In the genomic region with DNA sequence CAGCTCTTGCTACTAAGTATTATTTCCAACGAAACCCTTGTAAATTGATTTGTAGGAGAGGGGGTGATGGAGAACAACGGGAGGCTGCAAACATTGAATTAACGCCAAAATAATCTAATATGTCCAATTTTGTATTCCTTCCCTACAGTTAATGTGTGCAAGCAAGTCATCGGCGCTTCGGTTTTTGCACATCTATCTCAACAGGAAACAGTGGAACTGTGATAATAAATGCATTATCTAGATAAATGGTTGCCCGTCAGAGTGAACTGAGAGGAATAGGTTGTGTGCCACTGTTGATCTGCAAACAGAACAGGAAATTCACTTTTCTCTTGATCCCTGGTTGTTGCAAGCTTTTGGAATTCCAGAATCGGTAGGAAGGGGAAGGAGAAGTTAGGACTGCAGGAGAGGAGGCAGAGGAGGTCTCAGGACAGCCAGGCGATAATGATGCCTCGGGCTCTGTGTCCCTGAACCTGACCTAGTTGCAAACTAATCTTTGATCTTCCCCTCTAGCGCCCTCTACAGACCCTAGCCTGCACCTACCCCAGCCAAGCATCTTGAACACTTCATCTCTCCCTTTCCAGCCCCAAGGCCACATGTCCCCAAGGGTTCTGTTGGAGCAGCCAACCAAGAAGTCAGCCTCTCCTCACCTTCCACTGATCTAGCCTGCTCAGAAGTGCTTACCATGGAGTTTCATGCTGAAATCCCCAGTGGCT, we compare ENCODE assay signal across 9 mouse cellular contexts.
A peak's percentile ranks its signal among the peaks of the same experiment; 100 is the strongest.
DNase-seq lines count a peak whose midpoint lies in the region; ATAC-seq and TF ChIP-seq lines count a peak whose summit lies in the region.
"Had no signal": no experiment of that assay in that cellular context is flagged by ENCODE, and none has a peak within 500 bp of the region (broad histone marks: within the 10 kb centered on the region; RNA-seq: fewer than 3 reads in every experiment).

No protein-coding gene starts in this region.

- no peaks in the 10 kb centered on the region for H3K4me1 ChIP-seq in small intestine, adult 2 months (ENCODE audit: control insufficient read depth, insufficient read depth, insufficient read length, low read length)
- no peaks in the 10 kb centered on the region for H3K4me1 ChIP-seq in forebrain, embryonic 13.5 days
- H3K4me1 ChIP-seq: liver, embryonic 13.5 days had no signal

- H3K36me3 ChIP-seq in small intestine, adult 2 months (ENCODE audit: control insufficient read depth, insufficient read depth, low read length), result no peaks in the 10 kb centered on the region
- H3K36me3 ChIP-seq in forebrain, embryonic 13.5 days (ENCODE audit: poor library complexity, severe bottlenecking), result no peaks in the 10 kb centered on the region
- H3K36me3 ChIP-seq: liver, embryonic 13.5 days had no signal

- no peak overlapping the region for H3K9ac ChIP-seq in forebrain, embryonic 13.5 days
- H3K9ac ChIP-seq: liver, embryonic 13.5 days had no signal

- H3K27me3 ChIP-seq in small intestine, adult 2 months (ENCODE audit: control insufficient read depth, insufficient read depth, low read length), result no peaks in the 10 kb centered on the region
- no peaks in the 10 kb centered on the region for H3K27me3 ChIP-seq in forebrain, embryonic 13.5 days
- H3K27me3 ChIP-seq: liver, embryonic 13.5 days had no signal

- H3K27ac ChIP-seq in gastrocnemius, adult 2 months, result no peak overlapping the region
- H3K27ac ChIP-seq in small intestine, adult 2 months (ENCODE audit: insufficient read depth, low read depth, low read length), result no peak overlapping the region
- H3K27ac ChIP-seq in forebrain, embryonic 13.5 days, result no peak overlapping the region
- H3K27ac ChIP-seq: liver, embryonic 13.5 days had no signal

- no peak overlapping the region for H3K4me3 ChIP-seq in gastrocnemius, adult 2 months
- H3K4me3 ChIP-seq in small intestine, adult 2 months (ENCODE audit: low read depth, low read length), result no peak overlapping the region
- H3K4me3 ChIP-seq in forebrain, embryonic 13.5 days, result no peak overlapping the region
- H3K4me3 ChIP-seq: liver, embryonic 13.5 days had no signal

- no peak for TF ChIP-seq POLR2A in small intestine, adult 2 months (IDR thresholded peaks at IDR 0.05; ENCODE audit: low read depth, low read length)

- peak; percentile 70 for TF ChIP-seq CTCF in gastrocnemius, adult 2 months (IDR thresholded peaks at IDR 0.05)
- peak; percentile 41; the same call in 1 of the 2 replicates for TF ChIP-seq CTCF in small intestine, adult 2 months (IDR thresholded peaks at IDR 0.05; ENCODE audit: extremely low read depth, insufficient read length, insufficient replicate concordance, low read depth, low read length)

- ATAC-seq in forebrain, embryonic 13.5 days, result no peak

- 43% methylated on average over 11 of the region's 11 CpGs for WGBS in small intestine, adult 2 months
- 76% methylated on average over 11 of the region's 11 CpGs for WGBS in forebrain, embryonic 13.5 days

- H3K4me2 ChIP-seq in forebrain, embryonic 13.5 days, result no peak overlapping the region
- H3K4me2 ChIP-seq: liver, embryonic 13.5 days had no signal

- DNase-seq in gastrocnemius, adult 2 months, result peak; percentile 60
- DNase-seq in gastrocnemius, postnatal 10 days, result no peak
- DNase-seq in urinary bladder, adult 2 months (ENCODE audit: low spot score), result peak; percentile 12
- DNase-seq in urinary bladder, postnatal 36 days (ENCODE audit: low spot score in 2 of 2), result no peak
- peak; percentile 52 for DNase-seq in embryo, embryonic 10.5 days (ENCODE audit: low spot score)
- DNase-seq in kidney, postnatal 10 days, result no peak
- DNase-seq: liver, embryonic 13.5 days had no signal

- 0 out of 2 replicates have a peak, but pooled peaks cover 2% of the 10 kb centered on the region for H3K9me3 ChIP-seq in forebrain, embryonic 13.5 days (replicated peaks)
- H3K9me3 ChIP-seq: liver, embryonic 13.5 days had no signal

- intact Hi-C loops in gastrocnemius, adult 2 months (cut with DNase I), result loop anchor here (1.0 to 10.0 kb wide), 4 partner anchors 62 to 459 kb away; no protein-coding TSS in a partner anchor

Comparison
In these comparisons a context has a peak if more than half of its experiments do, and no peak if none do; other contexts are left out.
1. DNase-seq: peak in gastrocnemius, adult 2 months (single experiment), urinary bladder, adult 2 months (single experiment) and embryo, embryonic 10.5 days (single experiment); none in gastrocnemius, postnatal 10 days (single experiment), urinary bladder, postnatal 36 days (0 of 2) and kidney, postnatal 10 days (single experiment).